Mouse (Mus musculus): ENCODE measurements around the gene Csnk1e. TPM values are rescaled to one million over a fixed set of nuclear protein-coding genes. Genes with fewer than 3 reads are reported as not detected.

The Csnk1e gene
- total RNA-seq, 2 experiments from 2014 or later, result 108 to 111 TPM

- no peak for DNase-seq (ENCODE audit: low spot score in 2 of 2)
Observed at GRCm38 (mm10) chr15:79369452-79370280, 85.7 kb downstream of the Csnk1e start.

- DNase-seq (ENCODE audit: low spot score in 2 of 2), result no peak
Observed at GRCm38 (mm10) chr15:79368861-79369440, 86.4 kb downstream of the Csnk1e start.

- DNase-seq (ENCODE audit: low spot score in 2 of 2), result peak in 1 of 2 experiments; percentile 21
Observed at GRCm38 (mm10) chr15:79368313-79368811, 87.0 kb downstream of the Csnk1e start.

Small RNAs within 50 kb of the gene (microRNA-seq; reads per million reads assigned to microRNA genes)
- gene Gm44302, result not detected
- gene Mir1943, result not detected

Other genes starting within 250 kb of the Csnk1e start
- gene Pick1, start 226.4 kb downstream of the Csnk1e start, total RNA-seq (2021), result 10 to 100 TPM; 32.1 to 33.2 TPM
- under 1 TPM; 0.17 to 0.70 TPM for gene Gm49486, start 226.2 kb downstream of the Csnk1e start, total RNA-seq (2021)
- under 1 TPM; 0.17 TPM for gene Slc16a8, start 200.8 kb downstream of the Csnk1e start, total RNA-seq (2021)
- gene Baiap2l2, start 170.0 kb downstream of the Csnk1e start, total RNA-seq (2021), result 1 to 10 TPM; 2.3 to 5.5 TPM
- gene Pla2g6, start 127.2 kb downstream of the Csnk1e start, total RNA-seq (2021), result 10 to 100 TPM; 25.3 to 28.2 TPM
- 1 to 10 TPM; 3.2 to 4.6 TPM for gene Maff, start 108.9 kb downstream of the Csnk1e start, total RNA-seq (2021)
- gene Tmem184b, start 52.0 kb downstream of the Csnk1e start, total RNA-seq (2021), result 10 to 100 TPM; 45.7 to 47.4 TPM
- gene Kcnj4, start 49.7 kb upstream of the Csnk1e start, total RNA-seq (2021), result under 1 TPM; 0.22 to 0.28 TPM
- 10 to 100 TPM; 13.0 to 13.2 TPM for gene Kdelr3, start 60.8 kb upstream of the Csnk1e start, total RNA-seq (2021)
- 100 to 1,000 TPM; 457 to 487 TPM for gene Ddx17, start 91.2 kb upstream of the Csnk1e start, total RNA-seq (2021)
- 1 to 10 TPM; 5.1 to 5.7 TPM for gene Dmc1, start 149.5 kb upstream of the Csnk1e start, total RNA-seq (2021)
- gene Fam227a, start 203.4 kb upstream of the Csnk1e start, total RNA-seq (2021), result 1 to 10 TPM; 5.3 to 5.6 TPM
- gene Cby1, start 203.6 kb upstream of the Csnk1e start, total RNA-seq (2021), result 10 to 100 TPM; 27.4 to 32.6 TPM
- gene Tomm22, start 215.3 kb upstream of the Csnk1e start, total RNA-seq (2021), result 100 to 1,000 TPM; 150 to 153 TPM
- gene Josd1, start 232.4 kb upstream of the Csnk1e start, total RNA-seq (2021), result 10 to 100 TPM; 29.3 to 33.5 TPM
- gene Gtpbp1, start 235.3 kb upstream of the Csnk1e start, total RNA-seq (2021), result 10 to 100 TPM; 32.4 to 37.0 TPM